Mouse (Mus musculus): ENCODE measurements around the gene Skint4.

Gene Skint4

GRCm38 (mm10) chr4:112071716-112072115, at the start of gene Skint4:
Gene Skint4 (plus strand): TSS chr4:112072016.
- DNase-seq, result no peak
